Mouse (Mus musculus) G1E (cell line): ENCODE results near the gene Rabl3.

Experiments used
- CTCF ChIP-seq: IDR thresholded peaks from 2 replicates; pipeline ENCODE4 v1.5.1; 2012; ENCODE audit warnings: low read depth, low read length, inconsistent platforms, mixed read lengths
- GATA1 ChIP-seq: IDR thresholded peaks from 2 replicates; pipeline ENCODE4 v1.6.1; 2012; ENCODE audit warnings: borderline replicate concordance, low read length, inconsistent platforms, mixed read lengths
- POLR2AphosphoS5 ChIP-seq: IDR thresholded peaks from 2 replicates; pipeline ENCODE4 v1.6.1; 2012; ENCODE audit warnings: low read depth, low read length, inconsistent platforms; ENCODE audit not compliant: insufficient replicate concordance
- TAL1 ChIP-seq: conservative IDR thresholded peaks from 2 replicates; pipeline ENCODE4 v1.6.1; 2012; ENCODE audit warnings: low read depth, low read length, inconsistent platforms, mixed read lengths

DNA sequence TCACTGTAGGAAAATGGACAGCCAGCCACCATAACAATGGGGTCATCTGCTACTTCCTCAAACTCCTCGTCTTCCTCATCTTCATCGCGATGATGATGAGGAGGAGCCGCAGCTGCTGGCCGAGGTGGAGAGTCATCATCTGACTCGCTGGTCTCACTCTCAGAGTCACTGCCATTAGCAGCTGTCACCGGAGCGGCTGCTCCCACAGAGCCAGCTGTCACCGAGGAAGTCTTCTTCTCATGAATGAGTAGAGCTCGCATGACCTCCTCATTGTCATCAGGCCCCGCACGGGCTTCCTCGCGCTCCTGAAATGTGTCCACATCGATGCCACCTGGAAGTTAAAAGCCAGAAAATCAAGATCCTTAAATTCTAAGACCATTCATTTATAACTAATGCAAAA, 28.2 kb upstream of the Rabl3 start:
- no peak for TF ChIP-seq GATA1
- TF ChIP-seq CTCF: no peak
- no peak for TF ChIP-seq POLR2AphosphoS5
- TF ChIP-seq TAL1: no peak
